Mouse (Mus musculus) intestine, embryonic 15.5 days (tissue): ENCODE results near the gene Srebf1. TPM values are rescaled to one million over a fixed set of nuclear protein-coding genes. Genes with fewer than 3 reads are reported as not detected.

Experiments
- ATAC-seq: fragments of 200-750 bp; cut with Nextera tagmentation; 2 replicates; pipeline ENCODE4 v1.8.0; 2017; ENCODE audit warnings: moderate TSS enrichment, moderate library complexity
- H3K27ac ChIP-seq: fragments of 300-500 bp; sonication (generic); 2 replicates; pipeline ENCODE4 v1.5.1; 2015; ENCODE audit warnings: mild to moderate bottlenecking, inconsistent platforms
- H3K27me3 ChIP-seq: fragments of 300-500 bp; sonication (generic); replicated peaks from 2 replicates; pipeline ENCODE4 v1.6.1; 2015; ENCODE audit warnings: inconsistent platforms
- H3K36me3 ChIP-seq: fragments of 300-500 bp; sonication (generic); 2 replicates; pipeline ENCODE4 v1.6.1; 2015; ENCODE audit warnings: inconsistent platforms
- H3K4me1 ChIP-seq: fragments of 300-500 bp; sonication (generic); replicated peaks from 2 replicates; pipeline ENCODE4 v1.6.1; 2015; ENCODE audit warnings: inconsistent platforms
- H3K4me2 ChIP-seq: fragments of 300-500 bp; sonication (generic); replicated peaks from 2 replicates; pipeline ENCODE4 v1.6.1; 2015; ENCODE audit warnings: mild to moderate bottlenecking, inconsistent platforms
- H3K4me3 ChIP-seq: fragments of 300-500 bp; sonication (generic); replicated peaks from 2 replicates; pipeline ENCODE4 v1.5.1; 2015; ENCODE audit warnings: inconsistent platforms
- H3K9ac ChIP-seq: fragments of 300-500 bp; sonication (generic); 2 replicates; pipeline ENCODE4 v1.6.1; 2015; ENCODE audit warnings: inconsistent platforms
- H3K9me3 ChIP-seq: fragments of 300-500 bp; sonication (generic); 2 replicates; pipeline ENCODE4 v1.6.1; 2016; ENCODE audit warnings: inconsistent platforms
- WGBS: fragments of 180-500 bp; shearing (Covaris S2); methylation state at CpG from one replicate; pipeline ENCODE4 v1.1.7; 2015; 5-methylcytosine and 5-hydroxymethylcytosine counted together
- polyA plus RNA-seq: library from polyadenylated mRNA; unstranded; fragments of >200 nt; fragmentation: Nextera tagmentation; extraction: Ambion mirVana; gene quantifications from 2 replicates; pipeline ENCODE4 v1.2.1, GENCODE M21; 2015

The Srebf1 gene
- polyA plus RNA-seq, 1 experiment from 2014 or later = 89.5 TPM

DNA sequence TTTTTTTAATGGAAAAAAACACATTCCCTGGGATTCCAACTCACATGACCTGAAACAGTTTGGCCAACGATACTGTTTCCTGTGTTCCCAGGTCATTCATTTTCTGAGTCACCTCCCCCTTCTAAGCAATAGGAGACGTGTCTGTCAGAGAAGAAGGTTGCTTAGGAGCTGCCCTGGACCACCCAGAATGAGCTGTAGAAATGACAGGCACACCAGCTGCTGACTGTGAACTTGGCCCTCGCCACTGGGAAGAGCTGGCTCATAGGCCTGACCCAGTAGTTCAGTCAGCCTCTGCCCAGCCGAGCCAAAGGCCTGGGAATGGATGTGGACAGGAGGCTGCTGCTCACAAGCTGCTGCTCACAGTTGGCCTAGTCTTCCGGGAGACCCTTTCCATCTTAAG lies 57.3 kb downstream of the Srebf1 start:
- WGBS = 39% methylated on average over 5 of the region's 5 CpGs
- H3K9ac ChIP-seq = no peak overlapping the region
- no peak overlapping the region for H3K27ac ChIP-seq
- peaks cover 59% of the 10 kb centered on the region for H3K4me1 ChIP-seq
- no peak overlapping the region for H3K4me2 ChIP-seq
- no peaks in the 10 kb centered on the region for H3K9me3 ChIP-seq
- H3K4me3 ChIP-seq = no peak overlapping the region
- ATAC-seq = no peak
- no peaks in the 10 kb centered on the region for H3K27me3 ChIP-seq
- no peaks in the 10 kb centered on the region for H3K36me3 ChIP-seq

GRCm38 (mm10) chr11:60164450-60164849 lies 57.9 kb downstream of the Srebf1 start:
- Histone ChIP-seq H3K27me3 (no peaks in the 10 kb centered on the region), H3K9ac (no peak overlapping the region), H3K27ac (no peak overlapping the region), H3K36me3 (no peaks in the 10 kb centered on the region), H3K4me3 (no peak overlapping the region), H3K9me3 (no peaks in the 10 kb centered on the region), H3K4me1 (peaks cover 59% of the 10 kb centered on the region), H3K4me2 (no peak overlapping the region)
- no peak for ATAC-seq
- WGBS = 68% methylated on average over 6 of the region's 6 CpGs

DNA sequence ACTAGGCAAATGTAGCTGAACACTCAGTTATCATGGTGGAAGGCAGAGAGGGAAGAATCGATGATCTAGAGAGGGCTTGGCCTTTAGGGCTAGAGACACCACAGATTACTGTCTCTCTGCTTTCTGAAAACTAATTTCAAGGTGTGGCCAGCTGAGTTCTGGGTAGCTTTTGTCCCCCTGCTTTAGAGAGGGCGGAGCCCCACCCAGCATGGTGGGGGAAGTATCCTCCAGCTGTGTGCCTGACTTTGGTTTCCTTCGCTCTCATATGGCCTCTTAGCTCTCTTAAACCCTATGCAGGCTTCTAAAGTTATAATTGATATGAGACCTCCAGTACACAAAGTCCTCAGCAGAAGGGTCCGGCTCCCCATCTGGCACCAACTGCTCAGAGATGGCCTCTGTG lies 59.0 kb downstream of the Srebf1 start:
- 84% methylated on average over 4 of the region's 4 CpGs for WGBS
- peaks cover 51% of the 10 kb centered on the region for H3K4me1 ChIP-seq

DNA sequence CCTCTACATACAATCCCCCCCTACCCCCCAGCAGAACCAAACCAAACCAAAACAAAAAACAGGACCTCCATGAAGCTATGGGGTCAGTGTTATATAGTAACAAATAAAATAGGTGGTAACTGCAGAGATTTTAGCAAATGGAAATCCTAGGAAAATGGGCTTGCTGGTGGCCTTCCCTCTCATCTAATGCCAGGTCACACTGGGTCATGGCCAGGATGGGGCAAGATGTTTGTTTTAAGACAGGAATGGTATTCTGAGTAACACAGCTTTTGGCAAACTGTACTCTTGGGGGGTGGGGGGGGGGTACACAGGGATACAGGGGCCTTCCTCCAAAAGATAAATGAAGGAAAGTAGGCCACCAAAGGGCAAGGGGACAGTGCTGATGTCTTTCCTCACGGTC lies 59.8 kb downstream of the Srebf1 start:
- H3K27me3 ChIP-seq = no peaks in the 10 kb centered on the region
- H3K4me2 ChIP-seq = no peak overlapping the region
- no peak overlapping the region for H3K9ac ChIP-seq
- H3K4me3 ChIP-seq = no peak overlapping the region
- no peaks in the 10 kb centered on the region for H3K36me3 ChIP-seq
- H3K9me3 ChIP-seq = no peaks in the 10 kb centered on the region
- no peak for ATAC-seq
- H3K4me1 ChIP-seq = peaks cover 43% of the 10 kb centered on the region
- 0 out of 2 replicates have a peak overlapping the region, but pooled peaks have one; percentile 23 for H3K27ac ChIP-seq
- 81% methylated on average over 1 of the region's 1 CpGs for WGBS

More for the DNA sequence above, 59.0 kb downstream of the Srebf1 start:
- no peak for ATAC-seq
- no peak overlapping the region for H3K9ac ChIP-seq
- H3K4me2 ChIP-seq = no peak overlapping the region
- H3K4me3 ChIP-seq = no peak overlapping the region
- H3K9me3 ChIP-seq = no peaks in the 10 kb centered on the region
- no peaks in the 10 kb centered on the region for H3K27me3 ChIP-seq
- no peak overlapping the region for H3K27ac ChIP-seq
- H3K36me3 ChIP-seq = no peaks in the 10 kb centered on the region

GRCm38 (mm10) chr11:60161146-60161874 lies 61.1 kb downstream of the Srebf1 start:
- no peak overlapping the region for H3K4me3 ChIP-seq
- 60% methylated on average over 9 of the region's 9 CpGs for WGBS
- H3K27ac ChIP-seq = no peak overlapping the region
- H3K4me2 ChIP-seq = no peak overlapping the region
- no peak overlapping the region for H3K9ac ChIP-seq
- ATAC-seq = no peak
- H3K9me3 ChIP-seq = no peaks in the 10 kb centered on the region
- H3K4me1 ChIP-seq = peaks cover 35% of the 10 kb centered on the region
- no peaks in the 10 kb centered on the region for H3K36me3 ChIP-seq
- no peaks in the 10 kb centered on the region for H3K27me3 ChIP-seq

DNA sequence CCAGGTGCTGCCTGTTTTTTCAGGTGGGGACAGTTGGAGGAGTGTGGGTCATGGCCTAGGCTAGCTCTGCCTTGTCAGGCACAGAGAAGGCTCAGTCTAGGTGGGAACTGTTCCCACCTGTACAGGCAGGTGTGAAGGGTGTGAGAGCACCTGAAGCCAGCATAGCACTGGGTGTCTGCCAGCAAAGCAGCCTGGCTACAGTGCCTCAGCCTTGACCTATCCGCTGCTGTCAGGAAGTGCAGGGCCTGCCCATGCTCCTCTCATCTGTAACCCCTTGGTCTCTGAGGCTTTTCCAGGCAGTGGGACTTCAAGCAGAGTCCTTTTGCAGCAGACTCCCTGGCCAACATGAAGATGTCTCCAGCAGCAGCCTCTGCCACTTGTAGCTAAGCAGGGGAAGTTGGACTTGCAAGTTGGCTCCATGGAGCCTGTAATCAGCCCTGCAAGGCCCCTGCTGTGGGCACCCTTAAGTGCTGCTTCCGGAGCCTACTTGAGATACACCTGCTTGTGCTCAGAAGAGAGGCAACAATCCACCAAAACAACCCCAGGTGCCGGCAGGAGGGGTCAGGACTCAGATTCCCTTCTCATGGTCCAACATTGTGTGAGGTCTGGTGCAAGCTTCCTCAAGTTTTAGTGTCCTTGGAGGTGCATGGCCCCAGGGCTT lies 61.8 kb downstream of the Srebf1 start:
- no peak overlapping the region for H3K4me3 ChIP-seq
- no peak overlapping the region for H3K9ac ChIP-seq
- no peaks in the 10 kb centered on the region for H3K36me3 ChIP-seq
- no peak overlapping the region for H3K27ac ChIP-seq
- H3K4me2 ChIP-seq = no peak overlapping the region
- no peak for ATAC-seq
- no peaks in the 10 kb centered on the region for H3K9me3 ChIP-seq
- H3K4me1 ChIP-seq = peaks cover 31% of the 10 kb centered on the region
- no peaks in the 10 kb centered on the region for H3K27me3 ChIP-seq
- 57% methylated on average over 3 of the region's 3 CpGs for WGBS

DNA sequence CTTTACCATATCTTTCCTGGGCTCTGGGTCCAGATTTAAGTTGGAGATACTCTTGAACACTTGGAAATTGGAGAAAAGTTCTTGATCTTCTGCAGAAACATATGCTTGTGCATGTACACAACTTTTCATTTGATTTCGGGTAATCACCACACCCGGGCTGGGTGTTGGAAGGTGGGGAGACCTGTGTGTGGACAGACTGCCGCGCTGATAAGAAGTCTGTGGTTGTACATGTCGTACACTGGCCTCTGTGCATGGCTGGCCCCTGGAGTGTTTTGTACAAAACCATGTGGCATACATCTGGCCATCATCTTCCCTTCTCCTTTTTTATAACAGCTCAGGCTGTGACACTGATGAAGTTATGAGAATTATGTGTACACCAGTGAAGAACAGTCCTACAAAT lies 62.4 kb downstream of the Srebf1 start:
- 76% methylated on average over 5 of the region's 5 CpGs for WGBS
- no peak overlapping the region for H3K4me2 ChIP-seq
- no peak for ATAC-seq
- H3K9ac ChIP-seq = no peak overlapping the region
- no peak overlapping the region for H3K27ac ChIP-seq
- no peaks in the 10 kb centered on the region for H3K27me3 ChIP-seq
- no peaks in the 10 kb centered on the region for H3K36me3 ChIP-seq
- H3K4me3 ChIP-seq = no peak overlapping the region
- no peaks in the 10 kb centered on the region for H3K9me3 ChIP-seq
- H3K4me1 ChIP-seq = peaks cover 28% of the 10 kb centered on the region

DNA sequence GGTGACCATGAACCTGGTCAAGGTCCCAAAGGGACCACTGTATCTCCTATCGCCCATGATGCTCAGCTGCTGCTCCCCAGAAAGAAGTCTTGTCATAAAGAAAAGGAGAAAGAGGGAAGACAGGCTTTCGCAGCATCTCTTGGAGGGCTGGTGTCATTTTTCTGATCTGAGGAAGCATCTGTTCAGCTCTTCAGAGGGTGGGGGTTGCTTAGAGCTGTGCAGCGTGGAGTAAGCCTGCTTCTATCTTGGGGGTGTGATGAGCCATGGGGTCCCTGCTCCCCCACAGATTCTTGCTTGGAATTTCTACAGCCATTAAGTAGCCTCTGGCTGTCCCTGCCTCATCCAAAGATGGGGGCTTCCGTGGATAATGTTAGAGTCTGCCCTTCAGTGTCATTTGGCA lies 64.1 kb downstream of the Srebf1 start:
- no peak for ATAC-seq
- no peaks in the 10 kb centered on the region for H3K9me3 ChIP-seq
- 0 out of 2 replicates have a peak, but pooled peaks cover 3% of the 10 kb centered on the region for H3K36me3 ChIP-seq
- 0 out of 2 replicates have a peak, but pooled peaks cover 11% of the 10 kb centered on the region for H3K4me1 ChIP-seq
- no peak overlapping the region for H3K4me3 ChIP-seq
- 81% methylated on average over 4 of the region's 4 CpGs for WGBS
- no peak overlapping the region for H3K9ac ChIP-seq
- H3K27me3 ChIP-seq = no peaks in the 10 kb centered on the region
- H3K27ac ChIP-seq = no peak overlapping the region
- no peak overlapping the region for H3K4me2 ChIP-seq

DNA sequence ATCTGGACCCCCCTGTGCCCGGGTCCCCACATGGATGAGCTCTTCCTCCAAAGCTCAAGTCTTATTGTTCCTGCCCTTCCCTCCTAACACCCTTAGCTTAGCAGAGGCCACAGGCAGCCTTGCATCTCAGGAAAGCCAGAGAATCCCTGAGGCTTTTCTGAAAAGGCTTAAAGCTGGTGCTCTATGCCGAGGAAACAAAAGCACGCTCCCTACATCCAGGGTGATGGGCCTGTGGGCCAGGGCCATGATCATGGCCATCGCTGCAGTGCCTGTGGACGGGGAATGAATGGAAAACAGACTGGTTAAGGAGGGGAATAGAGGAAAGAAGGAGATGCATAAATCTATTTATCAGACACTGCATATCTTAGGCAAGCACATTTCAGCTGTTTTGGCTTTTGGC lies 66.7 kb downstream of the Srebf1 start:
- no peak overlapping the region for H3K4me3 ChIP-seq
- H3K27me3 ChIP-seq = no peaks in the 10 kb centered on the region
- H3K4me1 ChIP-seq = 0 out of 2 replicates have a peak, but pooled peaks cover 4% of the 10 kb centered on the region
- H3K9me3 ChIP-seq = no peaks in the 10 kb centered on the region
- no peak overlapping the region for H3K27ac ChIP-seq
- H3K36me3 ChIP-seq = peaks cover 7% of the 10 kb centered on the region; the same call in 1 of the 2 replicates
- ATAC-seq = no peak
- 81% methylated on average over 5 of the region's 5 CpGs for WGBS
- no peak overlapping the region for H3K4me2 ChIP-seq
- no peak overlapping the region for H3K9ac ChIP-seq

GRCm38 (mm10) chr11:60153936-60154335 lies 68.4 kb downstream of the Srebf1 start:
- H3K9me3 ChIP-seq = no peaks in the 10 kb centered on the region
- H3K4me3 ChIP-seq = no peak overlapping the region
- peaks cover 8% of the 10 kb centered on the region; the same call in 1 of the 2 replicates for H3K4me1 ChIP-seq
- H3K9ac ChIP-seq = no peak overlapping the region
- peaks cover 7% of the 10 kb centered on the region; the same call in 1 of the 2 replicates for H3K36me3 ChIP-seq
- 84% methylated on average over 3 of the region's 3 CpGs for WGBS
- no peak for ATAC-seq
- no peak overlapping the region for H3K27ac ChIP-seq
- H3K4me2 ChIP-seq = no peak overlapping the region
- H3K27me3 ChIP-seq = no peaks in the 10 kb centered on the region

GRCm38 (mm10) chr11:60152339-60152738 lies 70.0 kb downstream of the Srebf1 start:
- no peaks in the 10 kb centered on the region for H3K27me3 ChIP-seq
- no peak overlapping the region for H3K4me3 ChIP-seq
- H3K36me3 ChIP-seq = peaks cover 7% of the 10 kb centered on the region; the same call in 1 of the 2 replicates
- no peaks in the 10 kb centered on the region for H3K9me3 ChIP-seq
- H3K4me2 ChIP-seq = no peak overlapping the region
- H3K9ac ChIP-seq = no peak overlapping the region
- H3K4me1 ChIP-seq = peaks cover 13% of the 10 kb centered on the region; the same call in 1 of the 2 replicates
- no peak overlapping the region for H3K27ac ChIP-seq
- WGBS = 64% methylated on average over 1 of the region's 1 CpGs
- ATAC-seq = no peak

DNA sequence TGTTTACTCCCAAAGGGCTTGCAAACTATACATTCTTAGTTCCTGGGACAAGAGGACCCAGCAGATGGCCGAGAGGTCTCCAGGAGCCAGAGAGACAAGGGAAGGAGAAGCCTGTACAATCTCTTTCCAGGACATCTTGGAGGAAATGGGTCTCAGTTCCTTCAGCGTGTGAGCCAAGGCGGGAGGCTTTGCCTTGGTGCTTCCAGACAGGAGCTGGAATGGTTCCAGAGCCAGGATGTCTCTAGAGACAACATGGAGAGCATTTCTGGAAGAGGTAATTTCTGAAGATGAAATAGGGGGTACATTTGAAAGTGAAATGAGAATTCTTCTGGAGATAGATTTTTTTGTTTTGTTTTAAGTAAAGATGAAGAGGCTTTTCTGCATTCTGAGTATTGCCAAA lies 71.7 kb downstream of the Srebf1 start:
- Histone ChIP-seq H3K9ac (no peak overlapping the region), H3K4me3 (no peak overlapping the region), H3K9me3 (no peaks in the 10 kb centered on the region), H3K4me1 (peaks cover 15% of the 10 kb centered on the region; the same call in 1 of the 2 replicates), H3K27ac (no peak overlapping the region), H3K27me3 (no peaks in the 10 kb centered on the region), H3K36me3 (peaks cover 8% of the 10 kb centered on the region; the same call in 1 of the 2 replicates), H3K4me2 (no peak overlapping the region)
- no peak for ATAC-seq
- WGBS = 67% methylated on average over 3 of the region's 3 CpGs
